Mouse (Mus musculus) right cerebral cortex, postnatal 10 days (tissue): Measurements from ENCODE around the gene Tmem52.
"Not testable (repeated sequence)": the region's sequence is repeated elsewhere in the genome, so short reads cannot be mapped to it uniquely, and the experiment has no call there.

Experiments used
- DNase-seq, 2 experiments: peaks; one replicate each; pipeline ENCODE4 v3.0.0; 2021; ENCODE audit warnings: low spot score in 2 of 2

The Tmem52 gene

GRCm38 (mm10) chr4:155468952-155469351 lies at the start of gene Tmem52:
TSS of gene Tmem52 (plus strand) at chr4:155469114.
- peak in 1 of 2 experiments; percentile 31 for DNase-seq

DNA sequence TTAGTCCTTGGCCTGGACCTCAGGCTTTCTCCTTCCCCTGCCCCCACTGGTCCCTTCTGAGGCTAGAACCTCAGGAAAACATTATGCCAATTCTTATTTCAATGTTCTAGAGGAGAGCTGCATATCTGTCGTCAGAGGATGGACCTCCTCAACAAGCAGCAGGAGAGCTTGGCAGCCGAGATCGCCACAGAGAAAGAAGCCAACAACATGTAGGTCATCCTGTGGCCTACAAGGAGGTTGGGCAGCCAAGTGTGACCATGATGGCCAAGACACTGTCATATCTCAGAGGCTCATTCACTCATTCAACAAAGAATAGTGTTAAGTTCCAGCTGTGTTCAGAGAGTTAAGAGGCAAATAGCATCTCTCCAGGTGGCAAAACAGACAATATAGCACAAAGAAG lies 48.8 kb upstream of the Tmem52 start:
- DNase-seq = no peak

DNA sequence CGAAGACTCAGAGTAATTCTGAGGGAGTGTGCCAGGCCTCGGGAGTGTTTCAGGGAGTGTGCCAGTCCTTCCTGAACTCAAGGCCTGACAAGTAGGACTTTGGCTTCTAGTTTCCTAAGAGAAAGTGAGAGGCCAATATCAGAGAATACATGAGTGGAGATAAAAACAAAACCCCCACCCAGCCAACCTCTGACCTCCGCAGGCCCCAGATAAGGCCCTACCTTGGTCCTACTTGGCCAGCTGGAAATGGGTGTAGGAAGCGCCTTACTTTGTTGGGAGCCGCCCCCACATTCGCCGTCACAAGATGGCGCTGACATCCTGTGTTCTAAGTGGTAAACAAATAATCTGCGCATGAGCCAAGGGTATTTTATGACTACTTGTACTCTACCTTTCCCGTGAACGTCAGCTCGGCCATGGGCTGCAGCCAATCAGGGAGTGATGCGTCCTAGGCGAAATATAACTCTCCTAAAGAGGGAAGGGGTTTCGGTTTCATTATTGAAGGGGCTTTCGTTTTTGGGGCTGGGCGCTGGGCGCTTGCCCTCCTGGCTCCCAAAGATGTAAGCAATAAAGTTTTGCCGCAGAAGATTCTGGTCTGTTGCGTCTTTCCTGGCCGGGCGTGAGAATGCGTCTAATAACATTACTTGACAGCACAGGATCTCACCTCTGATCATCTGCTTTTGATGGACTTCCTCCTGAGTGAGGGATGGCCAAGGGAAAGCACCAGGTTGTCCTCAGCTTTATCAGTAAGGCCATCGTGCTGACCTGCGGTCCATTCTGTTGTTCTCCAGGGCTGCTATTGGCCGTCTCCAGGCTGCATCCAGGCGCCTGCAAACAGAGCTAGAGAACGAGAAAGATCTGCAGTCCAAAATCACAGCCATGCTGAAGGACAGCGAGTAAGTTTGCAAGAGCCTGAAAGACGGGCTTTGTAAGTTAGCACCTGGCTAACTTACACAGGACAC lies 47.2 kb upstream of the Tmem52 start:
- DNase-seq = not testable (repeated sequence)

- DNase-seq = no peak
Observed at GRCm38 (mm10) chr4:155423988-155424387, 44.9 kb upstream of the Tmem52 start.

DNA sequence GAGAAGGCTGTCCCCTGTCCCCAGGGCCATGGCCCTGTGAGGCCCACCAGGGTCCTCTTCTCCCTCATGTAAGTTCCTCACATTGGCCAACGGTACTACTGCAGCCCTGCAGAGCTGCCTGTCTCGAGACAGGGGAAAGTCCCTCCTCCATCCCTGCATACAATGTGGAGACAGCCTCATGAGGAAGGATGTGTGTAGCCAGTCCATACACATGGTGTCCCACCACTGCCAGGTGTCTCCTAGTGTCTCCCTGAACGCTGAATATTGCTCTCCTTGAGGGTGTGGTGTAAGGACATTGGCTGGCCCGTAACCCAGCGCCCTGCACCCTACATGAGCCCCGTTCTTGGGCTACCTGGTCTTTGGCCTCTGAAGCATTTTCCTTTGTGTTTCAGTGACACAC lies 42.6 kb upstream of the Tmem52 start:
- no peak for DNase-seq

DNA sequence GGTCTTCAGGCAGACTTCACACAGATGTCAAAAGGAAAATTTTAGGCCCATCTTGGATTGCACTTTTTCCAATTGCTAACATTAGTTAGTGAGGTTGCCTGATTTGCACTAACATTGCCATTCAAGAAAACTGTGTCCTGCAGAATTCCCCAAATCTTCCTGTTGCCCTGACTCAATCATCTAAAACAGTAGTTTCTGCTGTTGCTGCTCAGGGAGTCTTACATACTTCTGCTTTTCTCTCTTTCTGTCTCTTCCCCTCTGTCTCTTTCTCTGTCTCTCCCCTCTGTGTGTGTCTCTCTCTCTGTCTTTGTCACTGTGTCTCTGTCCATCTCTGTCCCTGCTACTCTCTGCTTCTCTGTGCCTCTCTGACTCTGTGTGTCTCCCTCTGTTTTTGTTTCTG lies 40.5 kb upstream of the Tmem52 start:
- no peak for DNase-seq

GRCm38 (mm10) chr4:155429202-155429601 lies 39.7 kb upstream of the Tmem52 start:
- no peak for DNase-seq

DNA sequence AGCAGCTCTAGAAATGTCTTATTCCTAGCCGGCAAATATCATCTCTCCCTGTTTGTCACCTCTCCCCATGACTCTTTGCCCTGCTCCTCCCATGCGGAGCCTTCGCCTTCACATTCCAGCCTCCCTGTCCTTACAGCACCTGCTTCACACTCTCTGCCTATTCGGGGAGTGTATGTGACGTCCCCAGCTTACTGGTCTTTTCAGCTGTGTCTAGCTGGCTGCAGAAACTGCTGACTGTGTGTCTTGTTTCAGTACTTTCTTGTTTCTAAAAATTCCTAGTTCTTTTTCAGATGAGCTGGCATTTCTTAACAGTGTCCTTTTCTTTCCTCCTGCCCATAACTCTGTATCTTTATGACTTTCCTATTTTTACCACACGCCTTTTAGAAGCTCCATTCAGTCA lies 36.6 kb upstream of the Tmem52 start:
- peak in 1 of 2 experiments; percentile 51 for DNase-seq

GRCm38 (mm10) chr4:155433993-155434392 lies 34.9 kb upstream of the Tmem52 start:
- no peak for DNase-seq

- no peak for DNase-seq
Observed at GRCm38 (mm10) chr4:155442808-155443207, 26.1 kb upstream of the Tmem52 start.

- no peak for DNase-seq
Observed at GRCm38 (mm10) chr4:155451597-155451996, 17.3 kb upstream of the Tmem52 start.

DNA sequence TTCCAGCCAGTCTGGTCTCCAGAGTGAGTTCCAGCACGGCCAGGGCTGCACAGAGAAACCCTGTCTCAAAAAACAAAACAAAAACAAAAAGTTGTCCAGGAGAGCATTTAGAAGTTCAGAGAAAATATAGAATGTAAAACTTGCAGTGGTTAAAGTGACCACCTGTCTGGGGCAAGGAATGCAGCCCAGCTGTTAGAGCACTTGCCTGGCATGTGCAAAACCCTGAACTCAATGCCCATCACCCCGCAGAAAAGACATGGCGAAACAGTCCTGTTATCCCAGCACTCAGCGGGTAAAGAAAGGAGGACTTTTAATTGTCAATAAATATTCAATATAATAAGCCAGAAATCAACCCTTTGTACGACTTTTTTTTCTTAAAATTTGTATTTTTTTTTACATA lies 10.3 kb upstream of the Tmem52 start:
- DNase-seq = no peak

DNA sequence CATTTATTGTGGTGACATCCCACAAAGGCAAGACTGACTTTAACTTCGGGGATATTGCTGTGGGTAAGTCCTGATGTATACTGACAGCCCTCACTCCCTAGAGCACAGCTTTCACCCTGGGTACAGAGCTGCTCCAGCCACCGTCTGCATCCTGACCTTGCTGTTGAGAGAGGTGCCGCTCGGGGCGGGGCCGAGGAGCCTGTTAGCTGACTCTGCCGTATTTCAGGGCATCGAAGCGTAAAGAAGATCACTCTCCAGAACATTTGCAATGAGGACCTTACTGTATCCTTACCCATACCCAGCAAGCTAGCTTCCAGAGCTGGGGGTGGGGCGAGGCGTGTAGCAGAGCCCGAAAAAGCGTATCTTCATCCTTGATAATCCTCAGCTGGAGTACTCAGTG lies 5.9 kb upstream of the Tmem52 start:
- no peak for DNase-seq

- DNase-seq = no peak
Observed at GRCm38 (mm10) chr4:155463611-155464010, 5.3 kb upstream of the Tmem52 start.

GRCm38 (mm10) chr4:155464061-155464460 lies 4.9 kb upstream of the Tmem52 start:
- no peak for DNase-seq

- no peak for DNase-seq
Observed at GRCm38 (mm10) chr4:155465607-155466006, 3.3 kb upstream of the Tmem52 start.

- DNase-seq = no peak
Observed at GRCm38 (mm10) chr4:155466080-155466479, 2.8 kb upstream of the Tmem52 start.

DNA sequence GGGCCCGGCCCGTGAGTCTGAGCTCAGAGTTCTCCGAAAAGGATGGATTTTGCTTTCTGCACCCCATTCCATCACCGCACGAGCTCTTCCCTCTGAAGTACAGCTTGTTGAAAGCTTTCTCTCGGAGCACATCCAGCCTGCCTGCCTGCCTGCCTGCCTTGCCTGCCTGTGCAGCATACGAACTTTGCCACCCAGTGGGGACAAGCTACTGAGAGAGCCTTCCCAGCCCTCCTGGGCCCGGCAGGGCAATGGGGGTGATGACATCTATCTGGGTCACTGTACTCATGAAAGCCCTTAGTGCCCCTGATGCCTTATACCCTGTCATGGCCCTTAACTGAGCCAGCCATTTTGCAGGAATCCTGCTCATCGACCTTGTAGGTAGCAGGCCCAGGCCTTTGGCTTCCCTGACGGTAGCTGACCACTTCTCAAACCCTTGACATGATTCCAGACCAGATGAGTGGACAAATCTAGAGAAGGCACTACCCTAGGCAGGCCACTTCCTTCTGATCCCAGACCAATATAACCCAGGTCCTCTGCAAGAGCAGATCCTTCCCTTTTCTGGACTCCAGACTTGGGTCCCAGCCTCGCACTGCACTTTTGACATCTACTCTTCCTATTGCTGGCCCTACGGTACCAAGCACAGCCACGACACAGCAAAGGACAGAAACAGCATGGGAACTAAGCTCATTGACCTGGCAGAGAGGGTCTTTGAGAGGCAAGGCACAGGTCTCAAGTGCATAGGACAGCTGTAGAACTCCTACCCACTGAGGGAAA lies 1.5 kb upstream of the Tmem52 start:
- no peak for DNase-seq

GRCm38 (mm10) chr4:155469590-155470262 lies 812 bp downstream of the Tmem52 start:
- DNase-seq = peak; percentile 51 to 62

GRCm38 (mm10) chr4:155470263-155470953 lies 1.5 kb downstream of the Tmem52 start:
- no peak for DNase-seq

DNA sequence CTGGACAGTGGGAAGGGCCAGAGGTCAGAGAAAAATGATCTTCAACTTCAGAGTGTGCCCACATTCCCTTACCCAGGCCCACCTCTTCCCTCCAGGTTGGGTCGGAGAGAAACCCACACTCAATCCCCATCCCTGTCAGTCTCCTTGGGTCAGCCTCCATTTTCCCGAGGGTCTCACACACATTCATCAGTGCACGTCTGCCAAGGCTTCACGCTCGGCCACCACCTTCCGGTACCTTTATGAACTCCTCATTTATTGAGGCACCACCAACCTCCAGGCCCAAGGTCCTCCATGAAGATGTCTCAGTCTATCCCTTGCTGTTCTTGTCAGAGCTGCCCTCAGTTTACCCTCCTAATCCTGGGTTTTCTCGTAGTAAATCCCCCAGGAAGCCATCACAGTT lies 2.1 kb downstream of the Tmem52 start:
- no peak for DNase-seq

GRCm38 (mm10) chr4:155471406-155471805 lies 2.5 kb downstream of the Tmem52 start:
- no peak for DNase-seq
